Mouse (Mus musculus) MEL (cell line): ENCODE results near the gene Tsr2. TPM values are rescaled to one million over a fixed set of nuclear protein-coding genes. Genes with fewer than 3 reads are reported as not detected.

ENCODE experiments used
- DNase-seq: peaks from one replicate; pipeline ENCODE4 v3.0.0; 2011; ENCODE audit warnings: low read depth, low spot score
- H3K27ac ChIP-seq: 2 replicates; pipeline ENCODE4 v1.5.1; 2012; ENCODE audit warnings: low read depth, mild to moderate bottlenecking, control low read depth, low read length, moderate library complexity; ENCODE audit not compliant: control insufficient read depth
- H3K27me3 ChIP-seq, 2 experiments: fragments of 150-350 bp in 1 of 2; sonication (generic) in 1 of 2; 2 replicates each; pipeline ENCODE4 v1.6.1; 2012; ENCODE audit warnings: low read length in 2 of 2, mild to moderate bottlenecking in 2 of 2, improper control_type of control experiment in 1 of 2, moderate library complexity in 1 of 2; ENCODE audit not compliant: insufficient read depth in 2 of 2, control insufficient read depth in 1 of 2
- H3K36me3 ChIP-seq, 2 experiments: 2 replicates each; pipeline ENCODE4 v1.6.1; 2012 to 2014; ENCODE audit warnings: low read length in 2 of 2, improper control_type of control experiment in 1 of 2, inconsistent platforms in 1 of 2, mild to moderate bottlenecking in 1 of 2; ENCODE audit not compliant: insufficient read depth in 2 of 2, control insufficient read depth in 1 of 2
- H3K4me1 ChIP-seq, 2 experiments: fragments of 150-350 bp in 1 of 2; sonication (generic) in 1 of 2; 2 replicates each; pipeline ENCODE4 v1.6.1; 2012; ENCODE audit warnings: low read length in 2 of 2, improper control_type of control experiment in 1 of 2, mild to moderate bottlenecking in 1 of 2; ENCODE audit not compliant: insufficient read depth in 2 of 2, control insufficient read depth in 1 of 2
- H3K4me3 ChIP-seq, 2 experiments: fragments of 150-350 bp in 1 of 2; sonication (generic) in 1 of 2; 2 replicates each; pipeline ENCODE4 v1.5.1; 2012; ENCODE audit warnings: low read depth in 2 of 2, low read length in 2 of 2, mild to moderate bottlenecking in 2 of 2, moderate library complexity in 2 of 2, control low read depth in 1 of 2, improper control_type of control experiment in 1 of 2; ENCODE audit not compliant: control insufficient read depth in 1 of 2, insufficient read depth in 1 of 2
- H3K79me2 ChIP-seq: 2 replicates; pipeline ENCODE4 v1.6.1; 2012; ENCODE audit warnings: mild to moderate bottlenecking, low read length, moderate library complexity; ENCODE audit not compliant: control insufficient read depth, poor library complexity, insufficient read depth
- H3K9ac ChIP-seq: 2 replicates; pipeline ENCODE4 v1.6.1; 2012; ENCODE audit warnings: low read depth, mild to moderate bottlenecking, control low read depth, low read length, moderate library complexity; ENCODE audit not compliant: control insufficient read depth, poor library complexity, severe bottlenecking
- H3K9me3 ChIP-seq: fragments of 150-350 bp; sonication (generic); replicated peaks from 2 replicates; pipeline ENCODE4 v1.6.1; 2012; ENCODE audit warnings: mild to moderate bottlenecking, low read length, improper control_type of control experiment, moderate library complexity; ENCODE audit not compliant: insufficient read depth
- BHLHE40 ChIP-seq: IDR thresholded peaks from 2 replicates; pipeline ENCODE4 v1.6.1; 2012; ENCODE audit warnings: low read depth, mild to moderate bottlenecking, inconsistent platforms, low read length, improper control_type of control experiment, borderline replicate concordance
- CHD1 ChIP-seq: IDR thresholded peaks from 2 replicates; pipeline ENCODE4 v1.6.1; 2012; ENCODE audit warnings: low read depth, mild to moderate bottlenecking, inconsistent platforms, low read length, improper control_type of control experiment
- CHD2 ChIP-seq: IDR thresholded peaks from 2 replicates; pipeline ENCODE4 v1.6.1; 2011; ENCODE audit warnings: low read length, improper control_type of control experiment
- E2F4 ChIP-seq: IDR thresholded peaks from 2 replicates; pipeline ENCODE4 v1.6.1; 2011; ENCODE audit warnings: low read depth, low read length, improper control_type of control experiment, borderline replicate concordance
- EP300 ChIP-seq, 2 experiments: IDR thresholded peaks; 2 replicates each; pipeline ENCODE4 v1.6.1; 2011; ENCODE audit warnings: improper control_type of control experiment in 2 of 2, low read length in 2 of 2, low read depth in 1 of 2, mild to moderate bottlenecking in 1 of 2
- ETS1 ChIP-seq: IDR thresholded peaks from 2 replicates; pipeline ENCODE4 v1.6.1; 2012; ENCODE audit warnings: low read depth, mild to moderate bottlenecking, inconsistent platforms, low read length, improper control_type of control experiment, moderate library complexity
- GATA1 ChIP-seq: IDR thresholded peaks from 2 replicates; pipeline ENCODE4 v1.6.1; 2011; ENCODE audit warnings: low read depth, low read length, improper control_type of control experiment
- MAX ChIP-seq: IDR thresholded peaks from 2 replicates; pipeline ENCODE4 v1.6.1; 2011; ENCODE audit warnings: low read length, improper control_type of control experiment
- MAZ ChIP-seq: IDR thresholded peaks from 2 replicates; pipeline ENCODE4 v1.6.1; 2012; ENCODE audit warnings: low read depth, mild to moderate bottlenecking, inconsistent platforms, low read length, improper control_type of control experiment
- MXI1 ChIP-seq: IDR thresholded peaks from 2 replicates; pipeline ENCODE4 v1.6.1; 2011; ENCODE audit warnings: mild to moderate bottlenecking, low read depth, low read length, improper control_type of control experiment
- MYB ChIP-seq: IDR thresholded peaks from 2 replicates; pipeline ENCODE4 v1.6.1; 2011; ENCODE audit warnings: mild to moderate bottlenecking, low read depth, low read length, improper control_type of control experiment
- MYC ChIP-seq: IDR thresholded peaks from 2 replicates; pipeline ENCODE4 v1.6.1; 2011; ENCODE audit warnings: low read depth, mild to moderate bottlenecking, low read length, improper control_type of control experiment, moderate library complexity
- NRF1 ChIP-seq: IDR thresholded peaks from 2 replicates; pipeline ENCODE4 v1.6.1; 2014; ENCODE audit warnings: low read depth, mild to moderate bottlenecking, inconsistent platforms, low read length, improper control_type of control experiment, moderate library complexity; ENCODE audit not compliant: poor library complexity, insufficient read depth, severe bottlenecking
- RCOR1 ChIP-seq: IDR thresholded peaks from 2 replicates; pipeline ENCODE4 v1.6.1; 2012; ENCODE audit warnings: low read depth, mild to moderate bottlenecking, inconsistent platforms, low read length, improper control_type of control experiment
- SIN3A ChIP-seq: IDR thresholded peaks from 2 replicates; pipeline ENCODE4 v1.6.1; 2012; ENCODE audit warnings: low read length, improper control_type of control experiment, inconsistent platforms
- USF2 ChIP-seq, 2 experiments: IDR thresholded peaks; 2 replicates each; pipeline ENCODE4 v1.6.1; 2011 to 2012; ENCODE audit warnings: improper control_type of control experiment in 2 of 2, low read length in 2 of 2, borderline replicate concordance in 1 of 2, inconsistent platforms in 1 of 2, low read depth in 1 of 2, mild to moderate bottlenecking in 1 of 2; ENCODE audit not compliant: insufficient read depth in 1 of 2
- ZMIZ1 ChIP-seq: IDR thresholded peaks from 2 replicates; pipeline ENCODE4 v1.6.1; 2012; ENCODE audit warnings: low read depth, mild to moderate bottlenecking, inconsistent platforms, low read length, improper control_type of control experiment, moderate library complexity
- ZNF384 ChIP-seq: IDR thresholded peaks from 2 replicates; pipeline ENCODE4 v1.6.1; 2012; ENCODE audit warnings: low read depth, mild to moderate bottlenecking, inconsistent platforms, low read length, improper control_type of control experiment
- polyA plus RNA-seq, 2 experiments: library from polyadenylated mRNA; stranded (reverse) in 1 of 2; unstranded in 1 of 2; fragments of >175 nt in 1 of 2; fragments of >200 nt in 1 of 2; gene quantifications; 2 replicates each; pipeline versions ENCODE4 v1.2.1 to v1.2.4; 2012; ENCODE audit warnings: low replicate concordance in 2 of 2, low read depth in 1 of 2; ENCODE audit not compliant: insufficient read length in 2 of 2, insufficient read depth in 1 of 2, missing spikeins in 1 of 2
- total RNA-seq: library from RNA; depleted of rRNA; stranded (reverse); fragments of 300-350 nt; gene quantifications from 2 replicates; pipeline ENCODE4 v1.2.3, GENCODE M21; 2012

Tsr2 gene
- total and polyA plus RNA-seq, 3 experiments, result 61.9 to 143 (median 106) TPM

DNA sequence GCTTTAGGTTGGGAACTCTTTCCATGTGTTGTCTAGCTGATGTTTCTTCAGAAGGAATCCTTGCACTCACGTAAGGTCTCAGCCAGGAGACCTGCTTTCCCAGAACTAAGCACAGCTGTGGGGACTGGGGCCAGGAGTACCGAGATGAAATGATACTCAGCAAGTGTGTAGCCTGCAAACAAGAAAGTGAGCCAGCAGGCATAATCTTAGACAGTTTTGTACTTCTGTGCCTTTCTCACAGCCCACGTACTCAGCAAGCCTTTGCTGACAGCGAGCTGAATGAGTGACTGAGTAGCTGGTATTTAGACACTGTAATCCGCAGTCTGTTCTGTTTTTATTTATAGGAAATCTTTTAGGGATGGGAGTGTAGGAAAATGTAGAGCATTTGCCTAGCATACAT, 28.5 kb downstream of the Tsr2 start:
- peaks cover 0 to 5% of the 10 kb centered on the region in 2 experiments; a peak in 2 of 4 replicates for H3K36me3 ChIP-seq
- H3K9me3 ChIP-seq, result no peaks in the 10 kb centered on the region
- H3K4me1 ChIP-seq, result peaks cover 0 to 10% of the 10 kb centered on the region in 2 experiments; a peak in 3 of 4 replicates
- DNase-seq, result no peak
- H3K27me3 ChIP-seq, result no peaks in the 10 kb centered on the region
- H3K27ac ChIP-seq, result no peak overlapping the region
- no peak overlapping the region for H3K4me3 ChIP-seq
- H3K9ac ChIP-seq, result no peak overlapping the region
- TF ChIP-seq NRF1, result no peak
- no peak for TF ChIP-seq MAX
- TF ChIP-seq ZNF384, result no peak
- no peak for TF ChIP-seq SIN3A
- no peak for TF ChIP-seq BHLHE40
- no peak for TF ChIP-seq CHD2
- no peak for TF ChIP-seq ZMIZ1
- no peak for TF ChIP-seq MAZ
- no peak for TF ChIP-seq RCOR1
- TF ChIP-seq USF2 (IDR thresholded peaks at IDR 0.05; ENCODE audit: borderline replicate concordance in 1 of 2, insufficient read depth in 1 of 2, low read depth in 1 of 2, low read length in 2 of 2), result no peak
- no peak for TF ChIP-seq CHD1
- no peak for TF ChIP-seq E2F4
- TF ChIP-seq ETS1, result no peak
- no peak for TF ChIP-seq MXI1
- H3K79me2 ChIP-seq, result no peaks in the 10 kb centered on the region

- TF ChIP-seq MYB (no peak), MXI1 (no peak), MYC (no peak), GATA1 (peak; percentile 78), MAZ (no peak), EP300 (IDR thresholded peaks at IDR 0.05; ENCODE audit: low read depth in 1 of 2, low read length in 2 of 2) (peak; percentile 9 to 67; a peak in 2 of 4 replicates)
- H3K27ac ChIP-seq, result no peak overlapping the region
- H3K9ac ChIP-seq, result no peak overlapping the region
- H3K79me2 ChIP-seq, result no peaks in the 10 kb centered on the region
- H3K9me3 ChIP-seq, result no peaks in the 10 kb centered on the region
- peak; percentile 18 for DNase-seq
- H3K4me3 ChIP-seq, result no peak overlapping the region
- H3K27me3 ChIP-seq, result no peaks in the 10 kb centered on the region
- H3K36me3 ChIP-seq, result peaks cover 0 to 5% of the 10 kb centered on the region in 2 experiments; a peak in 2 of 4 replicates
- peaks cover 0 to 10% of the 10 kb centered on the region in 2 experiments; a peak in 3 of 4 replicates for H3K4me1 ChIP-seq
Measured at GRCm38 (mm10) chrX:151066071-151066666, 30.2 kb downstream of the Tsr2 start.
